Mouse (Mus musculus) heart, postnatal 0 days (tissue): ENCODE measurements at regions not wholly inside any gene's neighbourhood (a gene's known extent, or its start where the extent isn't known, plus 50 kb on each side); places are given as distances from the start of the nearest gene placed in this dataset.
A peak's percentile ranks its signal among the peaks of the same experiment; 100 is the strongest.

Experiments used
- ATAC-seq: fragments of 200-750 bp; cut with Nextera tagmentation; 2 replicates; pipeline ENCODE4 v1.8.0; 2017; ENCODE audit warnings: low read depth, moderate number of reproducible peaks, moderate library complexity; ENCODE audit not compliant: insufficient read depth
- DNase-seq: peaks from one replicate; pipeline ENCODE4 v3.0.0-alpha.2; 2016; ENCODE audit warnings: low spot score
- H3K27ac ChIP-seq: fragments of 300-500 bp; sonication (generic); 2 replicates; pipeline ENCODE4 v1.5.1; 2014; ENCODE audit warnings: low read depth, mild to moderate bottlenecking
- H3K27me3 ChIP-seq: fragments of 300-500 bp; sonication (generic); 2 replicates; pipeline ENCODE4 v1.6.1; 2014; ENCODE audit warnings: low read length, mixed read lengths; ENCODE audit not compliant: control insufficient read depth, insufficient read depth
- H3K36me3 ChIP-seq: fragments of 300-500 bp; sonication (generic); replicated peaks from 2 replicates; pipeline ENCODE4 v1.6.1; 2014; ENCODE audit warnings: low read length, mixed read lengths; ENCODE audit not compliant: control insufficient read depth, insufficient read depth
- H3K4me1 ChIP-seq: fragments of 300-500 bp; sonication (generic); 2 replicates; pipeline ENCODE4 v1.6.1; 2014; ENCODE audit warnings: antibody characterized with exemption; ENCODE audit not compliant: control insufficient read depth, insufficient read depth
- H3K4me2 ChIP-seq: fragments of 300-500 bp; sonication (generic); 2 replicates; pipeline ENCODE4 v1.6.1; 2014; ENCODE audit warnings: low read depth, mild to moderate bottlenecking, low read length, moderate library complexity
- H3K4me3 ChIP-seq: fragments of 300-500 bp; sonication (generic); 2 replicates; pipeline ENCODE4 v1.5.1; 2014; ENCODE audit warnings: low read depth, low read length
- H3K9ac ChIP-seq: fragments of 300-500 bp; sonication (generic); replicated peaks from 2 replicates; pipeline ENCODE4 v1.6.1; 2014; ENCODE audit warnings: low read depth, low read length, mixed read lengths
- H3K9me3 ChIP-seq: fragments of 300-500 bp; sonication (generic); replicated peaks from 2 replicates; pipeline ENCODE4 v1.6.1; 2016; ENCODE audit warnings: low read length; ENCODE audit not compliant: control insufficient read depth
- CTCF ChIP-seq: IDR thresholded peaks from 2 replicates; pipeline ENCODE4 v1.5.1; 2016; ENCODE audit warnings: antibody characterized with exemption, control low read depth, low read depth
- EP300 ChIP-seq: IDR thresholded peaks from 2 replicates; pipeline ENCODE4 v1.6.1; 2016; ENCODE audit warnings: antibody characterized with exemption, low read depth
- WGBS: fragments of 180-500 bp; shearing (Covaris S2); extraction: QIAGEN DNeasy Blood & Tissue Kit; methylation state at CpG from one replicate; pipeline ENCODE4 v1.1.7; 2014; 5-methylcytosine and 5-hydroxymethylcytosine counted together

DNA sequence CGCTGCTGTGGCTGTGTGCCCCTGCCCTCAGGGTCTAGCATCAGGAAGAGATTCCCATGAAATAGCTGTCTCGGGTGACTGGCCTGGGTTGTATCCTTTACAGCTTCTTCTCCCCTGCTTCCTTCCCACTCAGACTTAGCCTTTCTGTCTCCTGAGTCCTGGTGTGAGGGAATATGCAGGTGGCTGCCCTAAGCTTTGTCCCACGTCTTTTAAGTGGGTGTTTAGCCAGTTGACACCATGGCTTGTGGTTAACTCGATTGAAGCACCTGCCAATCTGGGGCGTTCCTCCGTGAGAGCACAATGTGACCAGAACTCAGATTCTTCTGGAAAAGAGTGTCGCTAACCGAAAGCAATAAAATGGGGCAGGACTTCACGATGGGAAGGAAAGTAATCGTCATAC, 369.4 kb upstream of the 3110018I06Rik start:
- WGBS: 68% methylated on average over 10 of the region's 10 CpGs
- Histone ChIP-seq H3K4me1 (no peaks in the 10 kb centered on the region), H3K4me2 (no peak overlapping the region), H3K27me3 (no peaks in the 10 kb centered on the region), H3K36me3 (no peaks in the 10 kb centered on the region), H3K9me3 (no peaks in the 10 kb centered on the region), H3K4me3 (no peak overlapping the region), H3K9ac (no peak overlapping the region), H3K27ac (no peak overlapping the region)
- TF ChIP-seq CTCF (no peak), EP300 (no peak)
- no peak for DNase-seq
- no peak for ATAC-seq

DNA sequence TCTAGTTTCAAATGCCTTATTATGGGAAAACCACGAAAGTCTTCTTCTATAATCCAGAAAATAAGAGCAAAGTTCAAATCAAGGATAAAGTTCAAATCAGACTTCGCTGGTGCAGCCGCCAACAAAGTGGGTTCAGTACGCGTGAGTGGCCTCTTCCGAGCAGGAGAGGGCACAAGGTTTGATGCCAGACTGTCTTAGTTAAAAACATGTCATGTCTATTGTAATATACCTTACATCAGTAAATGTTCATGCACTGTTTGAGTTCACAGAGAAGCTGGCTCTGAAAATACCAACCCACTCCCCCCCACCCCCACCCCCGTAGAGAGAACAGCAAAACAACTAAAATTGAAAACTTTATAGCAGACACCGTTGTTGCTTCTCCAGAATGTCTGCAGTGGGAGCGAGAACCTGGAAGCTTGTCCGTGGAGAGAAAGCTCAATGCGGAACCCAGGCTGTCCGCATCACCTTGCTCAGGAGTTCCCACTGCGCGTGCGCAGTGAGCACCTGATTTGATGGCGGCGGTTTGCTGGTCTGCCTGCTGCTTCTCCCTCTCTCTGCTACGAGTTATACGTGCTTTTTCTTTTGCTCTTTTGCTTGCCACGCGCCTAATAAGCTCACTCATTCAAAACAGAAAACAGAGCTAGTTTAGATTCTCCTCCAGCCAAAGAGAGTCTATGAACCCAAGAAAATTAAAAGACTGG, 367.8 kb upstream of the 3110018I06Rik start:
- Histone ChIP-seq H3K27ac (no peak overlapping the region), H3K9ac (no peak overlapping the region), H3K4me3 (no peak overlapping the region), H3K27me3 (no peaks in the 10 kb centered on the region), H3K9me3 (no peaks in the 10 kb centered on the region), H3K4me1 (no peaks in the 10 kb centered on the region), H3K4me2 (no peak overlapping the region), H3K36me3 (no peaks in the 10 kb centered on the region)
- 86% methylated on average over 21 of the region's 21 CpGs for WGBS
- TF ChIP-seq CTCF (no peak), EP300 (no peak)
- DNase-seq: no peak
- ATAC-seq: no peak

DNA sequence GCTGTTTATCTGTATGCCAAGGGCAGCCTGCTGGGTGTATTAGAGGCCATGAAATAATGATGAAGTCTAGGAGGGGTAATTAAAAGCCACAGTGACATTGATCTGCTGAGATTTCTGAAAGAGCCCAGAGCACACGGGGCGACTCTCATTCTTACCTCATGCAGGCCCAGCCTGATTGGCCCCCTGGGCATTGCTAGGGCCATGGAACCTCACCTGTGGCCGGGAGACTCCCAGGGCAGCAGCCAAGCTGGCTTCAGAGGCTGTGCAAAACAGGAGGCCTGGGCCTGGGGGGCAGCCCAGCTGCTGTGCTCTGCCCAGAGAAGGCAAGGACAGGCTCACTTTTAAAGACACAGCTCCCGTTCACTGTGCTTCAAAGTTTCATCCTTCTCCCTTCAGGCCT, 366.4 kb upstream of the 3110018I06Rik start:
- Histone ChIP-seq H3K4me2 (no peak overlapping the region), H3K27ac (no peak overlapping the region), H3K36me3 (no peaks in the 10 kb centered on the region), H3K27me3 (no peaks in the 10 kb centered on the region), H3K9me3 (no peaks in the 10 kb centered on the region), H3K4me3 (no peak overlapping the region), H3K4me1 (no peaks in the 10 kb centered on the region), H3K9ac (no peak overlapping the region)
- 70% methylated on average over 4 of the region's 4 CpGs for WGBS
- TF ChIP-seq EP300 (no peak), CTCF (no peak)
- DNase-seq: no peak
- ATAC-seq: no peak

DNA sequence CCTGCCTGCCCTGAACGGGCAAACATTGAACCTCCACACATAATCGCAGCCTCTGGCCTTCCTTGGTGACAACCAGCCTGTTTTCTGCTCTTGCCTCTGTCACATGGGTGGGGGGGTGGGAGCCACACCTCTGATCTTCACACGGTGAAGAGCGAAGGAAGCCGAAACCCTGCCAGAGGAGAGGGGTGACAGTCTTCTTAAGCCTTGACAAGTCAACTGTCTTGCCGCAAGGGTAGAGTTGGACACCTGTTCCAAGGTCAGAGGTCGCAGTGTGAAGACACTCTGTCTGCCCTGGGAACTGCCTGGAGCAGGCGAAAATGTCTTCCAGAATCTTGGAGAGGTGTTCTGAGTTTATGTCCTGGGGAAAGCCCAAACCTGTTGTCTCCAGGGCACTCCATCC, 364.8 kb upstream of the 3110018I06Rik start:
- Histone ChIP-seq H3K4me1 (no peaks in the 10 kb centered on the region), H3K27me3 (no peaks in the 10 kb centered on the region), H3K9me3 (no peaks in the 10 kb centered on the region), H3K4me2 (no peak overlapping the region), H3K4me3 (no peak overlapping the region), H3K9ac (no peak overlapping the region), H3K27ac (no peak overlapping the region), H3K36me3 (no peaks in the 10 kb centered on the region)
- no peak for ATAC-seq
- no peak for TF ChIP-seq EP300
- TF ChIP-seq CTCF: no peak
- DNase-seq: no peak
- 80% methylated on average over 8 of the region's 8 CpGs for WGBS

DNA sequence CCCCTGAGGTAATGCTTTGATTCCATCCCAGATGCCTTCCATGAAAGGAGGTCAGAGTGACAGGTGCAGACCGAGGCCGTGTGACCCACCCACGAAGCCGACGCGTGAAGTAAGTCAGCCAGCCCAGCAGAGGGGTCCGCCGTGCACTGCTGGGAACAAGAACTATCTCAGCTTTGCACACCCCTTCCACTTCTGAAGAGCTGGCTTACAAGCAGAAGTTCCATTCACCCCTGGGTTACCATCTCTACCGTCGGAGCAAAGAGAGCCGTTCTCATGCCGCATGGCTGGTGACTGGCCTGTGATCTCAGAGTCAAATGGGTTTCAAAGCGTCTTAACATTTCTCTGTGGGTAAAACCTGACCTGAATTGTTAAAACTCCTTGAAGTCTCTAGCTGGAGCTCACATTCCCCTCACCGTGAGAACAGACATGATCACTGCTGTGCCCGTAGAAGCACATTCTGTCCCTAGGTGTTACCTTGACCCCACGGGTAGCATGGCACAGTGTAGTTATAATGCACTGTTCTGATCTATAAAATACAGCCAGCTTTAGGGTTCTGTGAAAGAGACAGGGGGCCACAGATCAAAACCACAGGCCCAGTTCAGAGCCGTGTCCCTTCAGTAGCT, 364.1 kb upstream of the 3110018I06Rik start:
- no peak for TF ChIP-seq CTCF
- no peak for TF ChIP-seq EP300
- WGBS: 88% methylated on average over 17 of the region's 17 CpGs
- no peak for ATAC-seq
- no peaks in the 10 kb centered on the region for H3K36me3 ChIP-seq
- H3K27me3 ChIP-seq: no peaks in the 10 kb centered on the region
- H3K9me3 ChIP-seq: no peaks in the 10 kb centered on the region
- H3K4me3 ChIP-seq: no peak overlapping the region
- peak overlapping the region; percentile 53; the same call in 1 of the 2 replicates for H3K27ac ChIP-seq
- H3K4me1 ChIP-seq: no peaks in the 10 kb centered on the region
- H3K4me2 ChIP-seq: no peak overlapping the region
- H3K9ac ChIP-seq: no peak overlapping the region
- DNase-seq: no peak
